Mouse (Mus musculus) midbrain, embryonic 11.5 days (tissue): Measurements from ENCODE around the gene Zmiz1. TPM values are rescaled to one million over a fixed set of nuclear protein-coding genes. Genes with fewer than 3 reads are reported as not detected.

Experiments
- ATAC-seq: fragments of 200-750 bp; cut with Nextera tagmentation; 2 replicates; pipeline ENCODE4 v1.8.0; 2017; ENCODE audit warnings: moderate TSS enrichment, moderate library complexity; ENCODE audit not compliant: low FRiP score
- DNase-seq: peaks from one replicate; pipeline ENCODE4 v3.0.0; 2015; ENCODE audit warnings: low spot score; ENCODE audit errors: missing footprints
- H3K27ac ChIP-seq: fragments of 300-500 bp; sonication (generic); 2 replicates; pipeline ENCODE4 v1.5.1; 2014; ENCODE audit warnings: low read depth, low read length
- H3K27me3 ChIP-seq: fragments of 300-500 bp; sonication (generic); 2 replicates; pipeline ENCODE4 v1.6.1; 2014; ENCODE audit warnings: mild to moderate bottlenecking, low read length, moderate library complexity, mixed read lengths; ENCODE audit not compliant: control insufficient read depth, insufficient read depth
- H3K36me3 ChIP-seq: fragments of 300-500 bp; sonication (generic); 2 replicates; pipeline ENCODE4 v1.6.1; 2014; ENCODE audit warnings: mild to moderate bottlenecking, low read length, moderate library complexity, mixed read lengths; ENCODE audit not compliant: control insufficient read depth, insufficient read depth
- H3K4me1 ChIP-seq: fragments of 300-500 bp; sonication (generic); 2 replicates; pipeline ENCODE4 v1.6.1; 2014; ENCODE audit warnings: low read length; ENCODE audit not compliant: control insufficient read depth, insufficient read depth
- H3K4me2 ChIP-seq: fragments of 300-500 bp; sonication (generic); 2 replicates; pipeline ENCODE4 v1.6.1; 2014; ENCODE audit warnings: mild to moderate bottlenecking, moderate library complexity
- H3K4me3 ChIP-seq: fragments of 300-500 bp; sonication (generic); 2 replicates; pipeline ENCODE4 v1.5.1; 2014; ENCODE audit warnings: low read depth, low read length
- H3K9ac ChIP-seq: fragments of 300-500 bp; sonication (generic); 2 replicates; pipeline ENCODE4 v1.6.1; 2014; ENCODE audit warnings: low read length
- H3K9me3 ChIP-seq: fragments of 300-500 bp; sonication (generic); 2 replicates; pipeline ENCODE4 v1.6.1; 2016; ENCODE audit warnings: low read length; ENCODE audit not compliant: control insufficient read depth
- WGBS: fragments of 180-500 bp; shearing (Covaris S2); extraction: QIAGEN DNeasy Blood & Tissue Kit; methylation state at CpG from one replicate; pipeline ENCODE4 v1.1.7; 2014; 5-methylcytosine and 5-hydroxymethylcytosine counted together
- polyA plus RNA-seq: library from polyadenylated mRNA; unstranded; fragments of >200 nt; fragmentation: Nextera tagmentation; extraction: Ambion mirVana; gene quantifications from 2 replicates; pipeline ENCODE4 v1.2.1, GENCODE M21; 2014

Zmiz1 gene
- polyA plus RNA-seq, 1 experiment from 2014 or later, result 51.5 TPM

- no peak for ATAC-seq
- H3K27ac ChIP-seq, result no peak overlapping the region
Measured at GRCm38 (mm10) chr14:25639120-25639758, 180.3 kb downstream of the Zmiz1 start.

GRCm38 (mm10) chr14:25639979-25640378 is 181.0 kb downstream of the Zmiz1 start:
- 94% methylated on average over 3 of the region's 3 CpGs for WGBS
- Histone ChIP-seq H3K4me3 (no peak overlapping the region), H3K9me3 (no peaks in the 10 kb centered on the region), H3K36me3 (peaks cover 39% of the 10 kb centered on the region), H3K4me1 (no peaks in the 10 kb centered on the region; the same call in 1 of the 2 replicates), H3K27me3 (no peaks in the 10 kb centered on the region), H3K27ac (no peak overlapping the region), H3K9ac (no peak overlapping the region), H3K4me2 (no peak overlapping the region)
- DNase-seq, result no peak
- ATAC-seq, result no peak

More at GRCm38 (mm10) chr14:25639120-25639758, 180.3 kb downstream of the Zmiz1 start:
- Histone ChIP-seq H3K4me1 (no peaks in the 10 kb centered on the region; the same call in 1 of the 2 replicates), H3K4me3 (no peak overlapping the region), H3K9me3 (no peaks in the 10 kb centered on the region), H3K9ac (no peak overlapping the region), H3K36me3 (peaks cover 32% of the 10 kb centered on the region), H3K4me2 (no peak overlapping the region), H3K27me3 (no peaks in the 10 kb centered on the region)
- no peak for DNase-seq
- 86% methylated on average over 11 of the region's 11 CpGs for WGBS

- DNase-seq (no peak), ATAC-seq (no peak)
- H3K9ac ChIP-seq, result no peak overlapping the region
- no peaks in the 10 kb centered on the region; the same call in 1 of the 2 replicates for H3K4me1 ChIP-seq
- H3K9me3 ChIP-seq, result no peaks in the 10 kb centered on the region
- no peak overlapping the region for H3K4me2 ChIP-seq
- H3K36me3 ChIP-seq, result peaks cover 44% of the 10 kb centered on the region
- H3K27me3 ChIP-seq, result no peaks in the 10 kb centered on the region
- no peak overlapping the region for H3K27ac ChIP-seq
- H3K4me3 ChIP-seq, result no peak overlapping the region
- WGBS, result 73% methylated on average over 6 of the region's 6 CpGs
Measured at GRCm38 (mm10) chr14:25640421-25641056, 181.6 kb downstream of the Zmiz1 start.

GRCm38 (mm10) chr14:25641067-25641466 is 182.1 kb downstream of the Zmiz1 start:
- no peak overlapping the region for H3K4me3 ChIP-seq
- no peaks in the 10 kb centered on the region for H3K27me3 ChIP-seq
- H3K9me3 ChIP-seq, result no peaks in the 10 kb centered on the region
- no peak overlapping the region for H3K27ac ChIP-seq
- DNase-seq (no peak), ATAC-seq (no peak)
- WGBS, result 86% methylated on average over 6 of the region's 6 CpGs
- H3K9ac ChIP-seq, result no peak overlapping the region
- H3K4me1 ChIP-seq, result no peaks in the 10 kb centered on the region; the same call in 1 of the 2 replicates
- no peak overlapping the region for H3K4me2 ChIP-seq
- H3K36me3 ChIP-seq, result peaks cover 45% of the 10 kb centered on the region

- Histone ChIP-seq H3K9ac (no peak overlapping the region), H3K4me3 (no peak overlapping the region), H3K27ac (no peak overlapping the region), H3K27me3 (no peaks in the 10 kb centered on the region), H3K4me1 (no peaks in the 10 kb centered on the region), H3K9me3 (no peaks in the 10 kb centered on the region), H3K4me2 (no peak overlapping the region), H3K36me3 (peaks cover 57% of the 10 kb centered on the region)
- DNase-seq, result no peak
- 93% methylated on average over 9 of the region's 9 CpGs for WGBS
- ATAC-seq, result no peak
Measured at GRCm38 (mm10) chr14:25645717-25646116, 186.7 kb downstream of the Zmiz1 start.

- Histone ChIP-seq H3K9ac (no peak overlapping the region), H3K36me3 (peaks cover 62% of the 10 kb centered on the region), H3K4me2 (no peak overlapping the region), H3K4me1 (no peaks in the 10 kb centered on the region), H3K9me3 (no peaks in the 10 kb centered on the region), H3K27me3 (no peaks in the 10 kb centered on the region), H3K27ac (no peak overlapping the region), H3K4me3 (no peak overlapping the region)
- WGBS, result 73% methylated on average over 2 of the region's 2 CpGs
- ATAC-seq, result peak; percentile 30; the same call in 1 of the 2 replicates
- DNase-seq, result peak; percentile 96
Measured at GRCm38 (mm10) chr14:25646161-25646621, 187.2 kb downstream of the Zmiz1 start.

GRCm38 (mm10) chr14:25651131-25651530 is 192.1 kb downstream of the Zmiz1 start:
- Histone ChIP-seq H3K4me3 (no peak overlapping the region), H3K4me1 (no peaks in the 10 kb centered on the region), H3K9ac (no peak overlapping the region), H3K4me2 (no peak overlapping the region), H3K27me3 (no peaks in the 10 kb centered on the region), H3K27ac (no peak overlapping the region), H3K36me3 (peaks cover 77% of the 10 kb centered on the region), H3K9me3 (no peaks in the 10 kb centered on the region)
- WGBS, result 95% methylated on average over 4 of the region's 4 CpGs
- DNase-seq, result no peak
- no peak for ATAC-seq

- no peak overlapping the region for H3K9ac ChIP-seq
- no peak overlapping the region for H3K27ac ChIP-seq
- H3K9me3 ChIP-seq, result no peaks in the 10 kb centered on the region
- DNase-seq (no peak), ATAC-seq (no peak)
- peaks cover 79% of the 10 kb centered on the region for H3K36me3 ChIP-seq
- no peaks in the 10 kb centered on the region for H3K27me3 ChIP-seq
- no peak overlapping the region for H3K4me2 ChIP-seq
- 88% methylated on average over 9 of the region's 9 CpGs for WGBS
- no peaks in the 10 kb centered on the region for H3K4me1 ChIP-seq
- no peak overlapping the region for H3K4me3 ChIP-seq
Measured at GRCm38 (mm10) chr14:25651905-25652304, 192.9 kb downstream of the Zmiz1 start.

GRCm38 (mm10) chr14:25654401-25655197 is 195.6 kb downstream of the Zmiz1 start:
- Histone ChIP-seq H3K9ac (no peak overlapping the region), H3K4me3 (no peak overlapping the region), H3K27me3 (no peaks in the 10 kb centered on the region), H3K27ac (no peak overlapping the region), H3K4me1 (no peaks in the 10 kb centered on the region), H3K4me2 (no peak overlapping the region), H3K36me3 (peaks cover 79% of the 10 kb centered on the region), H3K9me3 (no peaks in the 10 kb centered on the region)
- ATAC-seq (no peak), DNase-seq (no peak)
- WGBS, result 93% methylated on average over 14 of the region's 14 CpGs
